Mouse (Mus musculus) ES-Bruce4 (cell line): Measurements from ENCODE around the gene Xlr4c.
"Not testable (repeated sequence)": the region's sequence is repeated elsewhere in the genome, so short reads cannot be mapped to it uniquely, and the experiment has no call there.

ENCODE experiments used
- CTCF ChIP-seq: IDR thresholded peaks from one replicate; pipeline ENCODE4 v1.8.1; 2011; ENCODE audit warnings: low read depth, low read length
- EP300 ChIP-seq: IDR thresholded peaks from 2 replicates; pipeline ENCODE4 v1.6.1; 2011; ENCODE audit warnings: low read depth, low read length; ENCODE audit not compliant: insufficient read depth
- POLR2A ChIP-seq: IDR thresholded peaks from one replicate; pipeline ENCODE4 v1.8.1; 2011; ENCODE audit warnings: low read length; ENCODE audit not compliant: insufficient read depth

DNA sequence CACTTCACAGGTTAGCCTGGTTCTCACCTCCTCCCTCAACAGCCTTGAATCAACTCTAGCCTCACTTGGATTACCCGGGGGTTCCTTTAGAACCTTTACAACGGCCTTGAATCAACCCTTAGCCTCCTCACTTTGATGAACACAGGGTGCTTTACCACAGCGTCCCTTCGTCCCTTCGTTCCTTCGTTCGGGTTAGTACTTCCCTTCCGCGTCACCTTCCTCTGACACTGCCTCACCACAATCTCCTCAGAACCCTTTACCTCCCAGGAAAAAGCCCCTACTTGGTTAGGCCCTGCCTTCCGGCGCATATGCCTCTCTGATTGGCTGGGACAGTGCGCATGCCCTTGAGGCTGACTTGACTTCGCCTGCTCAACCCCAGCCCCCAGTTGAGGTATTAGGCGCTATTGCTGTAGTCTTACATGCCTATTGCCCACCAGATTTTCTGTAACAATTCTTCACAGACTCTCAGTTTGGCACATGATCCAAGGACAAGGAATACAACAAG lies at the start of gene Xlr4c:
- TF ChIP-seq CTCF, POLR2A, EP300: not testable (repeated sequence)
